In genomic region chr13:55591961-55592490, GRCm38 (mm10) we compare ENCODE assay signal across 10 mouse cellular contexts. TPM values are rescaled to one million over a fixed set of nuclear protein-coding genes. Genes with fewer than 3 reads are reported as not detected.
DNase-seq lines count a peak whose midpoint lies in the region; ATAC-seq and TF ChIP-seq lines count a peak whose summit lies in the region.
"Had no signal": no experiment of that assay in that cellular context is flagged by ENCODE, and none has a peak within 500 bp of the region (broad histone marks: within the 10 kb centered on the region; RNA-seq: fewer than 3 reads in every experiment).

No protein-coding gene starts in this region.

- H3K4me2 ChIP-seq in lung, embryonic 14.5 days: no peak overlapping the region
- H3K4me2 ChIP-seq in forebrain, embryonic 15.5 days (replicated peaks): peak overlapping the region; percentile 41; the same call in 1 of the 2 replicates
- peak overlapping the region; percentile 76; the same call in 1 of the 2 replicates for H3K4me2 ChIP-seq in neural tube, embryonic 13.5 days
- H3K4me2 ChIP-seq in lung, postnatal 0 days (replicated peaks; ENCODE audit: low read depth, low read length): no peak overlapping the region

- ATAC-seq in lung, embryonic 14.5 days (ENCODE audit: insufficient read depth): no peak
- ATAC-seq in forebrain, embryonic 15.5 days (replicated peaks): peak; percentile 20; the same call in 1 of the 2 replicates
- ATAC-seq in neural tube, embryonic 13.5 days (ENCODE audit: low read depth): 0 out of 2 replicates have a peak, but pooled peaks have one; percentile 29
- no peak for ATAC-seq in lung, postnatal 0 days

- no peak overlapping the region for H3K27ac ChIP-seq in lung, embryonic 14.5 days (ENCODE audit: low read depth)
- H3K27ac ChIP-seq in forebrain, embryonic 15.5 days (replicated peaks): no peak overlapping the region
- no peak overlapping the region for H3K27ac ChIP-seq in neural tube, embryonic 13.5 days (replicated peaks)
- H3K27ac ChIP-seq in lung, postnatal 0 days (ENCODE audit: low read length): no peak overlapping the region

- TF ChIP-seq CTCF in lung, embryonic 14.5 days (IDR thresholded peaks at IDR 0.05; ENCODE audit: low read depth): no peak
- TF ChIP-seq CTCF in lung, postnatal 0 days (IDR thresholded peaks at IDR 0.05): no peak

- peak; percentile 12 for DNase-seq in lung, embryonic 14.5 days
- DNase-seq in lung, postnatal 14 days: no peak
- peak; percentile 25 to 70 for DNase-seq in kidney, postnatal 25 days
- no peak for DNase-seq in lung, postnatal 0 days (ENCODE audit: low spot score)
- no peak for DNase-seq in Muller cell, postnatal 12 days (ENCODE audit: inconsistent ontology term)
- DNase-seq in cerebellum, postnatal 25 days: no peak
- DNase-seq: layer of hippocampus, adult 9-11 months; lung, postnatal 4 days had no signal

- H3K9me3 ChIP-seq in lung, embryonic 14.5 days (ENCODE audit: low read depth, low read length): no peaks in the 10 kb centered on the region
- no peaks in the 10 kb centered on the region for H3K9me3 ChIP-seq in forebrain, embryonic 15.5 days
- no peaks in the 10 kb centered on the region for H3K9me3 ChIP-seq in neural tube, embryonic 13.5 days
- H3K9me3 ChIP-seq in lung, postnatal 0 days (ENCODE audit: low read length): no peaks in the 10 kb centered on the region

- 67% methylated on average over 4 of the region's 4 CpGs for WGBS in lung, embryonic 14.5 days
- WGBS in forebrain, embryonic 15.5 days: 77% methylated on average over 4 of the region's 4 CpGs
- 73% methylated on average over 4 of the region's 4 CpGs for WGBS in neural tube, embryonic 13.5 days
- 74% methylated on average over 4 of the region's 4 CpGs for WGBS in lung, postnatal 0 days

- H3K27me3 ChIP-seq in lung, embryonic 14.5 days (ENCODE audit: insufficient read depth, low read length): no peaks in the 10 kb centered on the region
- no peaks in the 10 kb centered on the region; the same call in 1 of the 2 replicates for H3K27me3 ChIP-seq in forebrain, embryonic 15.5 days
- H3K27me3 ChIP-seq in neural tube, embryonic 13.5 days: peaks cover 12% of the 10 kb centered on the region; the same call in 1 of the 2 replicates
- no peaks in the 10 kb centered on the region for H3K27me3 ChIP-seq in lung, postnatal 0 days (replicated peaks; ENCODE audit: insufficient read depth, low read length)

- peaks cover 29% of the 10 kb centered on the region for H3K36me3 ChIP-seq in lung, embryonic 14.5 days (ENCODE audit: insufficient read depth)
- H3K36me3 ChIP-seq in forebrain, embryonic 15.5 days: peaks cover 19% of the 10 kb centered on the region
- H3K36me3 ChIP-seq in neural tube, embryonic 13.5 days: peaks cover 26% of the 10 kb centered on the region
- H3K36me3 ChIP-seq in lung, postnatal 0 days (ENCODE audit: insufficient read depth, low read length): peaks cover 12% of the 10 kb centered on the region; the same call in 1 of the 2 replicates

- TF ChIP-seq EP300 in lung, postnatal 0 days (IDR thresholded peaks at IDR 0.05): no peak

- no peak overlapping the region for H3K9ac ChIP-seq in lung, embryonic 14.5 days
- no peak overlapping the region for H3K9ac ChIP-seq in forebrain, embryonic 15.5 days (replicated peaks)
- no peak overlapping the region for H3K9ac ChIP-seq in neural tube, embryonic 13.5 days
- no peak overlapping the region for H3K9ac ChIP-seq in lung, postnatal 0 days (replicated peaks; ENCODE audit: low read depth)

- no peaks in the 10 kb centered on the region for H3K4me1 ChIP-seq in lung, embryonic 14.5 days (ENCODE audit: insufficient read depth)
- peaks cover 14% of the 10 kb centered on the region for H3K4me1 ChIP-seq in forebrain, embryonic 15.5 days
- peaks cover 13% of the 10 kb centered on the region for H3K4me1 ChIP-seq in neural tube, embryonic 13.5 days (replicated peaks)
- peaks cover 3% of the 10 kb centered on the region; the same call in 1 of the 2 replicates for H3K4me1 ChIP-seq in lung, postnatal 0 days (ENCODE audit: insufficient read depth, low read depth, low read length)

- no peak overlapping the region for H3K4me3 ChIP-seq in lung, embryonic 14.5 days (ENCODE audit: low read depth, low read length)
- H3K4me3 ChIP-seq in forebrain, embryonic 15.5 days: peak overlapping the region; percentile 57; the same call in 1 of the 2 replicates
- H3K4me3 ChIP-seq in neural tube, embryonic 13.5 days: no peak overlapping the region
- H3K4me3 ChIP-seq in lung, postnatal 0 days (ENCODE audit: low read depth, low read length): no peak overlapping the region

RNA-seq across cellular contexts. Expression of gene B4galt7, which starts 7.7 kb away (rescaled TPM):
- polyA plus RNA-seq in lung, embryonic 14.5 days (2014; fragmentation: Nextera tagmentation; extraction: Ambion mirVana): 16.3 and 22.1 TPM in 2 replicates
- polyA plus RNA-seq in forebrain, embryonic 15.5 days (2015; fragmentation: Nextera tagmentation; extraction: Ambion mirVana): 36.2 and 39.0 TPM in 2 replicates
- 44.3 and 48.1 TPM in 2 replicates for polyA plus RNA-seq in neural tube, embryonic 13.5 days (2015; fragmentation: Nextera tagmentation; extraction: Ambion mirVana)
- 20.6 and 22.1 TPM in 2 replicates for polyA plus RNA-seq in lung, postnatal 0 days (2015; fragmentation: Nextera tagmentation; extraction: Ambion mirVana)

RNA-seq across cellular contexts. Expression of gene Tmed9, which starts 18.5 kb away (rescaled TPM):
- polyA plus RNA-seq in lung, embryonic 14.5 days (2014; fragmentation: Nextera tagmentation; extraction: Ambion mirVana): 69.7 and 76.5 TPM in 2 replicates
- 95.0 and 113 TPM in 2 replicates for polyA plus RNA-seq in forebrain, embryonic 15.5 days (2015; fragmentation: Nextera tagmentation; extraction: Ambion mirVana)
- polyA plus RNA-seq in neural tube, embryonic 13.5 days (2015; fragmentation: Nextera tagmentation; extraction: Ambion mirVana): 99.2 and 106 TPM in 2 replicates
- 112 and 113 TPM in 2 replicates for polyA plus RNA-seq in lung, postnatal 0 days (2015; fragmentation: Nextera tagmentation; extraction: Ambion mirVana)

RNA-seq across cellular contexts. Expression of gene Fam193b, which starts 21.1 kb away (rescaled TPM):
- polyA plus RNA-seq in lung, embryonic 14.5 days (2014; fragmentation: Nextera tagmentation; extraction: Ambion mirVana): 33.4 and 38.4 TPM in 2 replicates
- 62.4 and 64.3 TPM in 2 replicates for polyA plus RNA-seq in forebrain, embryonic 15.5 days (2015; fragmentation: Nextera tagmentation; extraction: Ambion mirVana)
- 49.9 and 55.4 TPM in 2 replicates for polyA plus RNA-seq in neural tube, embryonic 13.5 days (2015; fragmentation: Nextera tagmentation; extraction: Ambion mirVana)
- polyA plus RNA-seq in lung, postnatal 0 days (2015; fragmentation: Nextera tagmentation; extraction: Ambion mirVana): 23.1 and 27.4 TPM in 2 replicates

RNA-seq across cellular contexts. Expression of gene Caml, which starts 30.8 kb away (rescaled TPM):
- polyA plus RNA-seq in lung, embryonic 14.5 days (2014; fragmentation: Nextera tagmentation; extraction: Ambion mirVana): 54.9 and 55.8 TPM in 2 replicates
- 97.2 and 97.4 TPM in 2 replicates for polyA plus RNA-seq in forebrain, embryonic 15.5 days (2015; fragmentation: Nextera tagmentation; extraction: Ambion mirVana)
- polyA plus RNA-seq in neural tube, embryonic 13.5 days (2015; fragmentation: Nextera tagmentation; extraction: Ambion mirVana): 111 TPM in 2 replicates
- polyA plus RNA-seq in lung, postnatal 0 days (2015; fragmentation: Nextera tagmentation; extraction: Ambion mirVana): 47.4 and 50.4 TPM in 2 replicates

RNA-seq across cellular contexts. Expression of gene Ddx46, which starts 42.8 kb away (rescaled TPM):
- 38.5 and 43.7 TPM in 2 replicates for polyA plus RNA-seq in lung, embryonic 14.5 days (2014; fragmentation: Nextera tagmentation; extraction: Ambion mirVana)
- 33.8 TPM in 2 replicates for polyA plus RNA-seq in forebrain, embryonic 15.5 days (2015; fragmentation: Nextera tagmentation; extraction: Ambion mirVana)
- 27.5 and 27.8 TPM in 2 replicates for polyA plus RNA-seq in neural tube, embryonic 13.5 days (2015; fragmentation: Nextera tagmentation; extraction: Ambion mirVana)
- 18.1 and 18.2 TPM in 2 replicates for polyA plus RNA-seq in lung, postnatal 0 days (2015; fragmentation: Nextera tagmentation; extraction: Ambion mirVana)

Comparison
In these comparisons a context has a peak if more than half of its experiments do, and no peak if none do; other contexts are left out.
1. DNase-seq: peak in lung, embryonic 14.5 days (single experiment) and kidney, postnatal 25 days (2 of 2); none in lung, postnatal 14 days (single experiment), lung, postnatal 0 days (single experiment), Muller cell, postnatal 12 days (single experiment) and cerebellum, postnatal 25 days (0 of 2).
2. ATAC-seq: peak in forebrain, embryonic 15.5 days (single experiment) and neural tube, embryonic 13.5 days (single experiment); none in lung, embryonic 14.5 days (single experiment) and lung, postnatal 0 days (single experiment).
3. H3K4me2 ChIP-seq: peak in forebrain, embryonic 15.5 days (single experiment) and neural tube, embryonic 13.5 days (single experiment); none in lung, embryonic 14.5 days (single experiment) and lung, postnatal 0 days (single experiment).